Mouse (Mus musculus): Measurements from ENCODE around the gene Lpin2.

GRCm38 (mm10) chr17:71144322-71145116 lies 37.8 kb upstream of the Lpin2 start:
- TF ChIP-seq CTCF (IDR thresholded peaks at IDR 0.05; ENCODE audit: control insufficient read depth, insufficient read depth, insufficient replicate concordance, low read depth, low read length) (no peak), POLR2A (IDR thresholded peaks at IDR 0.05; ENCODE audit: control insufficient read depth, low read depth, low read length) (no peak)

Measured in testis, adult 2 months (tissue).